Mouse (Mus musculus) cerebellum, adult 2 months (tissue): ENCODE data around the gene Bank1. TPM values are rescaled to one million over a fixed set of nuclear protein-coding genes. Genes with fewer than 3 reads are reported as not detected.

Experiments
- DNase-seq, 2 experiments: peaks; one replicate each; pipeline ENCODE4 v3.0.0; 2021
- H3K27ac ChIP-seq: fragments of 200-500 bp; 2 replicates; pipeline ENCODE4 v1.5.1; 2012; ENCODE audit warnings: low read length, control low read depth, inconsistent platforms; ENCODE audit not compliant: insufficient read depth
- H3K27me3 ChIP-seq: fragments of 200-500 bp; 2 replicates; pipeline ENCODE4 v1.6.1; 2012; ENCODE audit warnings: inconsistent platforms, mild to moderate bottlenecking, low read length, moderate library complexity; ENCODE audit not compliant: control insufficient read depth, insufficient read depth
- H3K4me1 ChIP-seq: fragments of 200-500 bp; 2 replicates; pipeline ENCODE4 v1.6.1; 2011; ENCODE audit warnings: low read length; ENCODE audit not compliant: control insufficient read depth, insufficient read depth
- H3K4me3 ChIP-seq: fragments of 200-500 bp; replicated peaks from 2 replicates; pipeline ENCODE3; 2011; ENCODE audit warnings: mild to moderate bottlenecking, low read depth, low read length, control low read depth; ENCODE audit not compliant: insufficient read depth
- CTCF ChIP-seq: fragments of 200-500 bp; IDR thresholded peaks from 2 replicates; pipeline ENCODE4 v1.5.1; 2011; ENCODE audit warnings: low read depth, mild to moderate bottlenecking, control low read depth, low read length, moderate library complexity, borderline replicate concordance; ENCODE audit not compliant: insufficient read depth
- POLR2A ChIP-seq: fragments of 200-500 bp; IDR thresholded peaks from 2 replicates; pipeline ENCODE4 v1.6.1; 2011; ENCODE audit warnings: low read length, control low read depth, borderline replicate concordance; ENCODE audit not compliant: insufficient read depth
- WGBS: fragments of 180-500 bp; shearing (Covaris S2); methylation state at CpG from one replicate; pipeline ENCODE4 v1.1.7; 2018; 5-methylcytosine and 5-hydroxymethylcytosine counted together
- polyA plus RNA-seq: library from polyadenylated mRNA; depleted of rRNA; stranded (reverse); fragments of >200 nt; gene quantifications from 2 replicates; pipeline ENCODE4 v1.2.3, GENCODE M21; 2012

Bank1 gene
- polyA plus RNA-seq, 1 experiment, result 0.25 TPM

GRCm38 (mm10) chr3:136132013-136132412 is 193.9 kb downstream of the Bank1 start:
- Histone ChIP-seq H3K4me3 (no peak overlapping the region), H3K4me1 (peaks cover 6% of the 10 kb centered on the region; the same call in 1 of the 2 replicates), H3K27me3 (no peaks in the 10 kb centered on the region), H3K27ac (0 out of 2 replicates have a peak overlapping the region, but pooled peaks have one; percentile 16)
- DNase-seq, result peak in 1 of 2 experiments; percentile 82
- WGBS, result 13% methylated on average over 3 of the region's 3 CpGs
- no peak for TF ChIP-seq CTCF
- TF ChIP-seq POLR2A, result no peak

- Histone ChIP-seq H3K4me1 (no peaks in the 10 kb centered on the region), H3K27me3 (no peaks in the 10 kb centered on the region), H3K27ac (no peak overlapping the region), H3K4me3 (no peak overlapping the region)
- WGBS, result 41% methylated on average over 5 of the region's 5 CpGs
- TF ChIP-seq POLR2A, result no peak
- TF ChIP-seq CTCF, result no peak
- DNase-seq, result no peak
These were observed 210.2 kb downstream of the Bank1 start for GRCm38 (mm10) chr3:136115478-136116215.

GRCm38 (mm10) chr3:136109411-136110139 is 216.3 kb downstream of the Bank1 start:
- no peak overlapping the region for H3K27ac ChIP-seq
- no peaks in the 10 kb centered on the region for H3K27me3 ChIP-seq
- no peaks in the 10 kb centered on the region for H3K4me1 ChIP-seq
- WGBS, result 50% methylated on average over 6 of the region's 6 CpGs
- DNase-seq, result peak; percentile 21 to 35
- TF ChIP-seq CTCF (no peak), POLR2A (no peak)
- H3K4me3 ChIP-seq, result no peak overlapping the region

GRCm38 (mm10) chr3:136106452-136106851 is 219.4 kb downstream of the Bank1 start:
- no peak for DNase-seq
- 77% methylated on average over 1 of the region's 1 CpGs for WGBS

GRCm38 (mm10) chr3:136103339-136103738 is 222.5 kb downstream of the Bank1 start:
- TF ChIP-seq POLR2A (no peak), CTCF (no peak)
- no peaks in the 10 kb centered on the region for H3K4me1 ChIP-seq
- H3K4me3 ChIP-seq, result no peak overlapping the region
- 89% methylated on average over 2 of the region's 2 CpGs for WGBS
- H3K27ac ChIP-seq, result no peak overlapping the region
- H3K27me3 ChIP-seq, result no peaks in the 10 kb centered on the region
- no peak for DNase-seq

More at GRCm38 (mm10) chr3:136106452-136106851, 219.4 kb downstream of the Bank1 start:
- H3K27me3 ChIP-seq, result no peaks in the 10 kb centered on the region
- no peak overlapping the region for H3K27ac ChIP-seq
- no peak overlapping the region for H3K4me3 ChIP-seq
- no peak for TF ChIP-seq CTCF
- TF ChIP-seq POLR2A, result no peak
- no peaks in the 10 kb centered on the region for H3K4me1 ChIP-seq

GRCm38 (mm10) chr3:136100973-136101500 is 224.8 kb downstream of the Bank1 start:
- H3K4me3 ChIP-seq, result no peak overlapping the region
- H3K4me1 ChIP-seq, result no peaks in the 10 kb centered on the region
- DNase-seq, result no peak
- H3K27me3 ChIP-seq, result no peaks in the 10 kb centered on the region
- H3K27ac ChIP-seq, result no peak overlapping the region
- no peak for TF ChIP-seq POLR2A
- TF ChIP-seq CTCF, result no peak
- WGBS, result 94% methylated on average over 5 of the region's 5 CpGs

GRCm38 (mm10) chr3:136100292-136100691 is 225.6 kb downstream of the Bank1 start:
- TF ChIP-seq CTCF (no peak), POLR2A (no peak)
- H3K27ac ChIP-seq, result no peak overlapping the region
- no peak overlapping the region for H3K4me3 ChIP-seq
- DNase-seq, result no peak
- H3K4me1 ChIP-seq, result no peaks in the 10 kb centered on the region
- WGBS, result 88% methylated on average over 8 of the region's 8 CpGs
- H3K27me3 ChIP-seq, result no peaks in the 10 kb centered on the region
